Mouse (Mus musculus): ENCODE measurements around the gene Lmo7.

DNA sequence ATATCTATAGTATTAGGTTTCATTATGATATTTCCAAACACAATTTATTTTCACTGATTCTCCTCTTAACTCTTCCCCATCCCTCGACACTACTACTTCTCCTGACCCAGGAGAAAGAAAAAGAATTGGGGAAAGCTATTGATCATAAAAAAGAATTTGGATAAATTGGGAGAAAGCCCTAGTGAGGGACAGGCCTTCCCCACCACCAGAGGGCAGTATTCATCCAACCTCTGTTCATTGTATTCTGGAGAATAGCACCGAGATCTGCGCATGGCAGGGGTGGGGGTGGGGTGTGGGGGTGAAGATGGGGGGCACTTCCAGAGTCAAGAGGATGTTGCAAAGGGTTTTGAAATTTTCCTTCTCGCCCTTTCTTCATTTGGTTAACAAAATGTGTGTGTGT is 44.9 kb downstream of the Lmo7 start:
- TF ChIP-seq CTCF (IDR thresholded peaks at IDR 0.05; ENCODE audit: low read depth) = peak; percentile 53
- TF ChIP-seq EP300 (IDR thresholded peaks at IDR 0.05; ENCODE audit: low read depth) = no peak
